In the genomic region with DNA sequence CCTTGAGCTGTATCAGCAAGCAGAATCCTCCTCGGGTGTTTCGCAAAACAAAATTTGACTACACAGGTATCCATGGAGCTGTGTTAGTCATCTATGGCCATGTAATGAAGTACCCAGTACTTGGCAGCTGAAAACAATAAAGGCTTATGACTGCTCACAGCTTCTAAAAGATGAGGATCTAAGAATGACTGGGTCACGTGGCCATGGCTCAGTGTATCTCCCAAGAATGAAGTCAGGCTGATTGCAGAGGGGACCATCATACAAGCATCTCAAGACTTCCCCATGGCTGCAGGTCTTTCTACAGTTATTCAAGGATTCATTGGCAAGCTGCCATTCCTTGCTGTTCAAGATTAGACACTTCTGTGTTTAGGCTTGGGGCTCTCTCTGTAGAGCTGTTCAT, we compare ENCODE assay signal across 1 mouse cellular context.
TF ChIP-seq lines count a peak whose summit lies in the region.

No protein-coding gene starts in this region.

TF ChIP-seq in MEL, 35 proteins besides CTCF, POLR2A, EP300 and RAD21 (continued from another document):
- peak in 1 of 2 experiments; percentile 55; a peak in 1 of 4 replicates for TF ChIP-seq USF2 (IDR thresholded peaks at IDR 0.05; ENCODE audit: borderline replicate concordance in 1 of 2, insufficient read depth in 1 of 2, low read depth in 1 of 2, low read length in 2 of 2)
- TF ChIP-seq MYC (IDR thresholded peaks at IDR 0.05; ENCODE audit: low read depth, low read length), result no peak
- TF ChIP-seq POLR2AphosphoS2 (IDR thresholded peaks at IDR 0.05; ENCODE audit: low read length), result no peak
TF ChIP-seq in MEL: peak in this region for 3.
